Mouse (Mus musculus): ENCODE data around the gene Hist1h4d. TPM values are rescaled to one million over a fixed set of nuclear protein-coding genes. Genes with fewer than 3 reads are reported as not detected.
"Not testable (repeated sequence)": the region's sequence is repeated elsewhere in the genome, so short reads cannot be mapped to it uniquely, and the experiment has no call there.

Hist1h4d gene
- polyA plus RNA-seq, 1 experiment from 2014 or later = 103 TPM

GRCm38 (mm10) chr13:23597957-23598356 lies 16.6 kb downstream of the Hist1h4d start:
- Histone ChIP-seq H3K4me1 (no peaks in the 10 kb centered on the region), H3K27me3 (ENCODE audit: low read depth, poor library complexity, severe bottlenecking) (no peaks in the 10 kb centered on the region), H3K36me3 (no peaks in the 10 kb centered on the region), H3K4me3 (no peak overlapping the region), H3K27ac (replicated peaks) (no peak overlapping the region), H3K9me3 (replicated peaks) (no peaks in the 10 kb centered on the region)
- WGBS = 9% methylated on average over 9 of the region's 9 CpGs
- peak; percentile 74 for DNase-seq (ENCODE audit: low spot score)

GRCm38 (mm10) chr13:23603182-23603699 lies 21.8 kb downstream of the Hist1h4d start:
- no peak for DNase-seq (ENCODE audit: low spot score)
- no peak overlapping the region for H3K27ac ChIP-seq (replicated peaks)
- 89% methylated on average over 7 of the region's 7 CpGs for WGBS
- no peaks in the 10 kb centered on the region for H3K4me1 ChIP-seq
- H3K27me3 ChIP-seq (ENCODE audit: low read depth, poor library complexity, severe bottlenecking) = no peaks in the 10 kb centered on the region
- H3K9me3 ChIP-seq (replicated peaks) = no peaks in the 10 kb centered on the region
- no peak overlapping the region for H3K4me3 ChIP-seq
- no peaks in the 10 kb centered on the region for H3K36me3 ChIP-seq

GRCm38 (mm10) chr13:23604452-23604851 lies 23.1 kb downstream of the Hist1h4d start:
- Histone ChIP-seq H3K4me3 (no peak overlapping the region), H3K36me3 (no peaks in the 10 kb centered on the region), H3K27ac (replicated peaks) (no peak overlapping the region), H3K4me1 (no peaks in the 10 kb centered on the region), H3K27me3 (ENCODE audit: low read depth, poor library complexity, severe bottlenecking) (no peaks in the 10 kb centered on the region), H3K9me3 (replicated peaks) (no peaks in the 10 kb centered on the region)
- DNase-seq (ENCODE audit: low spot score) = no peak
- 96% methylated on average over 3 of the region's 3 CpGs for WGBS

- Histone ChIP-seq H3K27ac (replicated peaks) (no peak overlapping the region), H3K9me3 (replicated peaks) (no peaks in the 10 kb centered on the region), H3K4me1 (no peaks in the 10 kb centered on the region), H3K36me3 (no peaks in the 10 kb centered on the region), H3K4me3 (no peak overlapping the region), H3K27me3 (ENCODE audit: low read depth, poor library complexity, severe bottlenecking) (no peaks in the 10 kb centered on the region)
- WGBS = 87% methylated on average over 3 of the region's 3 CpGs
- DNase-seq (ENCODE audit: low spot score) = no peak
Measured at GRCm38 (mm10) chr13:23605052-23605451, 23.7 kb downstream of the Hist1h4d start.

- Histone ChIP-seq H3K4me3 (no peak overlapping the region), H3K9me3 (replicated peaks) (no peaks in the 10 kb centered on the region), H3K4me1 (no peaks in the 10 kb centered on the region), H3K27me3 (ENCODE audit: low read depth, poor library complexity, severe bottlenecking) (no peaks in the 10 kb centered on the region), H3K36me3 (no peaks in the 10 kb centered on the region), H3K27ac (replicated peaks) (no peak overlapping the region)
- DNase-seq (ENCODE audit: low spot score) = no peak
- 89% methylated on average over 4 of the region's 4 CpGs for WGBS
Measured at GRCm38 (mm10) chr13:23609209-23609608, 27.8 kb downstream of the Hist1h4d start.

- Histone ChIP-seq H3K27ac (replicated peaks) (no peak overlapping the region), H3K36me3 (no peaks in the 10 kb centered on the region), H3K9me3 (replicated peaks) (no peaks in the 10 kb centered on the region), H3K27me3 (ENCODE audit: low read depth, poor library complexity, severe bottlenecking) (no peaks in the 10 kb centered on the region), H3K4me3 (no peak overlapping the region), H3K4me1 (no peaks in the 10 kb centered on the region)
- no peak for DNase-seq (ENCODE audit: low spot score)
Measured at GRCm38 (mm10) chr13:23609844-23610243, 28.4 kb downstream of the Hist1h4d start.

- no peaks in the 10 kb centered on the region for H3K9me3 ChIP-seq (replicated peaks)
- H3K27me3 ChIP-seq (ENCODE audit: low read depth, poor library complexity, severe bottlenecking) = no peaks in the 10 kb centered on the region
- 72% methylated on average over 2 of the region's 2 CpGs for WGBS
- no peak overlapping the region for H3K27ac ChIP-seq (replicated peaks)
- DNase-seq (ENCODE audit: low spot score) = no peak
- H3K4me3 ChIP-seq = no peak overlapping the region
- H3K36me3 ChIP-seq = no peaks in the 10 kb centered on the region
- no peaks in the 10 kb centered on the region for H3K4me1 ChIP-seq
Measured at GRCm38 (mm10) chr13:23610393-23610792, 29.0 kb downstream of the Hist1h4d start.

GRCm38 (mm10) chr13:23611638-23612037 lies 30.2 kb downstream of the Hist1h4d start:
- DNase-seq (ENCODE audit: low spot score) = no peak
- no peaks in the 10 kb centered on the region for H3K9me3 ChIP-seq (replicated peaks)
- no peaks in the 10 kb centered on the region for H3K4me1 ChIP-seq
- H3K27ac ChIP-seq (replicated peaks) = no peak overlapping the region
- H3K27me3 ChIP-seq (ENCODE audit: low read depth, poor library complexity, severe bottlenecking) = no peaks in the 10 kb centered on the region
- WGBS = 89% methylated on average over 3 of the region's 3 CpGs
- no peaks in the 10 kb centered on the region for H3K36me3 ChIP-seq
- H3K4me3 ChIP-seq = no peak overlapping the region

GRCm38 (mm10) chr13:23620056-23620732 lies 38.8 kb downstream of the Hist1h4d start:
- peaks cover 6% of the 10 kb centered on the region for H3K27me3 ChIP-seq (ENCODE audit: low read depth, poor library complexity, severe bottlenecking)
- peak overlapping the region; percentile 70 for H3K4me3 ChIP-seq
- DNase-seq (ENCODE audit: low spot score) = peak; percentile 16
- no peaks in the 10 kb centered on the region for H3K36me3 ChIP-seq
- H3K9me3 ChIP-seq (replicated peaks) = no peaks in the 10 kb centered on the region
- WGBS = 59% methylated on average over 12 of the region's 12 CpGs
- peaks cover 20% of the 10 kb centered on the region for H3K4me1 ChIP-seq
- H3K27ac ChIP-seq (replicated peaks) = peak overlapping the region; percentile 96

- H3K36me3 ChIP-seq = no peaks in the 10 kb centered on the region
- DNase-seq (ENCODE audit: low spot score) = peak; percentile 69
- peak within 1 kb of the TSS; percentile 96 for H3K27ac ChIP-seq (replicated peaks)
- 2% methylated on average over 27 of the region's 27 CpGs for WGBS
- peak within 1 kb of the TSS; percentile 70 for H3K4me3 ChIP-seq
- no peaks in the 10 kb centered on the region for H3K9me3 ChIP-seq (replicated peaks)
- H3K27me3 ChIP-seq (ENCODE audit: low read depth, poor library complexity, severe bottlenecking) = peaks cover 13% of the 10 kb centered on the region
- H3K4me1 ChIP-seq = peaks cover 20% of the 10 kb centered on the region
Measured at GRCm38 (mm10) chr13:23620733-23621531, 39.5 kb downstream of the Hist1h4d start, which contains the start of gene Hist1h2be. TSS of gene Hist1h2be (minus strand) at chr13:23621124.

GRCm38 (mm10) chr13:23621532-23622174 lies 40.3 kb downstream of the Hist1h4d start:
- Histone ChIP-seq H3K36me3 (no peaks in the 10 kb centered on the region), H3K4me3 (peak overlapping the region; percentile 70), H3K27me3 (ENCODE audit: low read depth, poor library complexity, severe bottlenecking) (peaks cover 20% of the 10 kb centered on the region), H3K9me3 (replicated peaks) (no peaks in the 10 kb centered on the region), H3K27ac (replicated peaks) (peak overlapping the region; percentile 96), H3K4me1 (peaks cover 20% of the 10 kb centered on the region)
- peak; percentile 68 for DNase-seq (ENCODE audit: low spot score)
- under 1% methylated on average over 18 of the region's 18 CpGs for WGBS

- H3K9me3 ChIP-seq (replicated peaks) = not testable (repeated sequence)
Measured at GRCm38 (mm10) chr13:23622175-23622671, 40.8 kb downstream of the Hist1h4d start, which contains the start of gene Hist1h1e. TSS of gene Hist1h1e (minus strand) at chr13:23622558.

More at GRCm38 (mm10) chr13:23622175-23622671, 40.8 kb downstream of the Hist1h4d start, which contains the start of gene Hist1h1e:
- WGBS = under 1% methylated on average over 53 of the region's 53 CpGs
- peak within 1 kb of the TSS; percentile 70 for H3K4me3 ChIP-seq
- H3K27ac ChIP-seq (replicated peaks) = peak within 1 kb of the TSS; percentile 96
- H3K27me3 ChIP-seq (ENCODE audit: low read depth, poor library complexity, severe bottlenecking) = peaks cover 23% of the 10 kb centered on the region
- peak; percentile 91 for DNase-seq (ENCODE audit: low spot score)
- H3K4me1 ChIP-seq = peaks cover 20% of the 10 kb centered on the region
- H3K36me3 ChIP-seq = not testable (repeated sequence)

Data from midbrain, embryonic 10.5 days (tissue).